Mouse (Mus musculus): ENCODE data around the gene Slc6a1.

Slc6a1 gene

GRCm38 (mm10) chr6:114362355-114362754 is 79.9 kb downstream of the Slc6a1 start:
- no peak for DNase-seq

GRCm38 (mm10) chr6:114363740-114364139 is 81.3 kb downstream of the Slc6a1 start:
- DNase-seq, result no peak

GRCm38 (mm10) chr6:114364734-114365133 is 82.3 kb downstream of the Slc6a1 start:
- DNase-seq, result no peak

GRCm38 (mm10) chr6:114366191-114366590 is 83.8 kb downstream of the Slc6a1 start:
- DNase-seq, result no peak

Data from cerebellum, adult 11 months (tissue).